Mouse (Mus musculus): ENCODE results near the gene Fzd2. TPM values are rescaled to one million over a fixed set of nuclear protein-coding genes. Genes with fewer than 3 reads are reported as not detected.
"Not testable (repeated sequence)": the region's sequence is repeated elsewhere in the genome, so short reads cannot be mapped to it uniquely, and the experiment has no call there.

Gene Fzd2
- polyA plus RNA-seq, 1 experiment, result 2.7 TPM

DNA sequence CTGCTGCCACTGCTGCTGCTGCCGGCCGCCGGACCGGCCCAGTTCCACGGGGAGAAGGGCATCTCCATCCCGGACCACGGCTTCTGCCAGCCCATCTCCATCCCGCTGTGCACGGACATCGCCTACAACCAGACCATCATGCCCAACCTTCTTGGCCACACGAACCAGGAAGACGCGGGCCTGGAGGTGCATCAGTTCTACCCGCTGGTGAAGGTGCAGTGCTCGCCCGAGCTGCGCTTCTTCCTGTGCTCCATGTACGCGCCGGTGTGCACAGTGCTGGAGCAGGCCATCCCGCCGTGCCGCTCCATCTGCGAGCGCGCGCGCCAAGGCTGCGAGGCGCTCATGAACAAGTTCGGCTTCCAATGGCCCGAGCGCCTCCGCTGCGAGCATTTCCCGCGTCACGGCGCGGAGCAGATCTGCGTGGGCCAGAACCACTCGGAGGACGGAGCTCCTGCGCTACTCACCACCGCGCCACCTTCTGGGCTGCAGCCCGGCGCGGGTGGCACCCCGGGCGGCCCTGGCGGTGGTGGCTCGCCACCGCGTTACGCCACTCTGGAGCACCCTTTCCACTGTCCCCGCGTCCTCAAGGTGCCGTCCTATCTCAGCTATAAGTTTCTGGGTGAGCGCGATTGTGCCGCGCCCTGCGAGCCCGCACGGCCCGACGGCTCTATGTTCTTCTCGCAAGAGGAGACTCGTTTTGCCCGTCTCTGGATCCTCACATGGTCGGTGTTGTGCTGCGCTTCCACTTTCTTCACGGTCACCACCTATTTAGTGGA, 769 bp downstream of the Fzd2 start:
- under 1% methylated on average over 74 of the region's 74 CpGs for WGBS
- TF ChIP-seq POLR2A (IDR thresholded peaks at IDR 0.05; ENCODE audit: borderline replicate concordance, insufficient read depth, low read length) (no peak), CTCF (IDR thresholded peaks at IDR 0.05; ENCODE audit: borderline replicate concordance, insufficient read depth, low read depth, low read length) (no peak)
- Histone ChIP-seq H3K27ac (ENCODE audit: insufficient read depth, low read length) (no peak overlapping the region), H3K4me3 (replicated peaks; ENCODE audit: insufficient read depth, low read depth, low read length) (peak overlapping the region; percentile 58), H3K27me3 (ENCODE audit: control insufficient read depth, insufficient read depth, low read length) (no peaks in the 10 kb centered on the region), H3K4me1 (ENCODE audit: control insufficient read depth, insufficient read depth, low read length) (no peaks in the 10 kb centered on the region)
- DNase-seq, result peak; percentile 42 to 52

DNA sequence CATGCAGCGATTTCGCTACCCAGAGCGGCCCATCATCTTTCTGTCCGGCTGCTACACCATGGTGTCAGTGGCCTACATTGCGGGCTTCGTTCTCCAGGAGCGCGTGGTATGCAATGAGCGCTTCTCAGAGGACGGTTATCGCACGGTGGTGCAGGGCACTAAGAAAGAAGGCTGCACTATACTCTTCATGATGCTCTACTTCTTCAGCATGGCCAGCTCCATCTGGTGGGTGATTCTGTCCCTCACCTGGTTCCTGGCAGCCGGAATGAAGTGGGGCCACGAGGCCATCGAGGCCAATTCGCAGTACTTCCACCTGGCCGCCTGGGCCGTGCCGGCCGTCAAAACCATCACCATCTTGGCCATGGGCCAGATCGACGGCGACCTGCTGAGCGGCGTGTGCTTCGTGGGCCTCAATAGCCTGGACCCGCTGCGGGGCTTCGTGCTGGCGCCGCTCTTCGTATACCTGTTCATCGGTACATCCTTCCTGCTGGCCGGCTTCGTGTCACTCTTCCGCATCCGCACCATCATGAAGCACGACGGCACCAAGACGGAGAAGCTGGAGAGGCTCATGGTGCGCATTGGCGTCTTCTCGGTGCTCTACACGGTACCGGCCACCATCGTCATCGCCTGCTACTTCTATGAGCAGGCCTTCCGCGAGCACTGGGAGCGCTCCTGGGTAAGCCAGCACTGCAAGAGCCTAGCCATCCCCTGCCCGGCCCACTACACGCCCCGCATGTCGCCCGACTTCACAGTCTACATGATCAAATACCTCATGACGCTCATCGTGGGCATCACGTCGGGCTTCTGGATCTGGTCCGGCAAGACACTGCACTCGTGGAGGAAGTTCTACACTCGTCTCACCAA, 1.6 kb downstream of the Fzd2 start:
- 4% methylated on average over 62 of the region's 62 CpGs for WGBS
- Histone ChIP-seq H3K27ac (ENCODE audit: insufficient read depth, low read length) (no peak overlapping the region), H3K4me3 (replicated peaks; ENCODE audit: insufficient read depth, low read depth, low read length) (peak overlapping the region; percentile 58), H3K4me1 (ENCODE audit: control insufficient read depth, insufficient read depth, low read length) (no peaks in the 10 kb centered on the region), H3K27me3 (ENCODE audit: control insufficient read depth, insufficient read depth, low read length) (no peaks in the 10 kb centered on the region)
- DNase-seq, result peak; percentile 10 to 16
- TF ChIP-seq CTCF (IDR thresholded peaks at IDR 0.05; ENCODE audit: borderline replicate concordance, insufficient read depth, low read depth, low read length), result no peak
- no peak for TF ChIP-seq POLR2A (IDR thresholded peaks at IDR 0.05; ENCODE audit: borderline replicate concordance, insufficient read depth, low read length)

DNA sequence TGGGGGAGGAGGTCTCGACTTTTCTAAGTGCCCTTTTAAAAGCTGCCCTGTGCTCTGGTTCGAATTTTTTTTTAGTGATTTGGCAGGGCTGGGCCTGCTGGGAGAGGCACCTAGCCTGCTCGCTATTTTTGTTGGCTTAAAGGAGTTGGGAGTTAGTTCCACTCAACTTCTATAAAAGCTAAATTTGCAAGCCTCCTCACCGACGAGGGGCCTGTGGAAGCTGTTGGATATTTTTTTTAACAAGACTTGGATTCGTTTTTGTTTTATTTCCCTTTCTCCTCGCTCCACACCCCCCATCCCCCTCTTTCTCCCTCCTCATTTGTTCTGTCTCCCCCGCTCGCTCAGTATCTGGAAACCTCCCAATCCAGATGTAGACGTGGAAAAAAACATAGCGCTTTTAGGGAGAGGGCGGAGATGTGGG, 2.6 kb downstream of the Fzd2 start:
- no peaks in the 10 kb centered on the region for H3K27me3 ChIP-seq (ENCODE audit: control insufficient read depth, insufficient read depth, low read length)
- H3K27ac ChIP-seq (ENCODE audit: insufficient read depth, low read length), result no peak overlapping the region
- no peak overlapping the region for H3K4me3 ChIP-seq (replicated peaks; ENCODE audit: insufficient read depth, low read depth, low read length)
- no peaks in the 10 kb centered on the region for H3K4me1 ChIP-seq (ENCODE audit: control insufficient read depth, insufficient read depth, low read length)
- DNase-seq, result no peak
- 24% methylated on average over 12 of the region's 12 CpGs for WGBS
- no peak for TF ChIP-seq POLR2A (IDR thresholded peaks at IDR 0.05; ENCODE audit: borderline replicate concordance, insufficient read depth, low read length)
- TF ChIP-seq CTCF (IDR thresholded peaks at IDR 0.05; ENCODE audit: borderline replicate concordance, insufficient read depth, low read depth, low read length), result no peak

DNA sequence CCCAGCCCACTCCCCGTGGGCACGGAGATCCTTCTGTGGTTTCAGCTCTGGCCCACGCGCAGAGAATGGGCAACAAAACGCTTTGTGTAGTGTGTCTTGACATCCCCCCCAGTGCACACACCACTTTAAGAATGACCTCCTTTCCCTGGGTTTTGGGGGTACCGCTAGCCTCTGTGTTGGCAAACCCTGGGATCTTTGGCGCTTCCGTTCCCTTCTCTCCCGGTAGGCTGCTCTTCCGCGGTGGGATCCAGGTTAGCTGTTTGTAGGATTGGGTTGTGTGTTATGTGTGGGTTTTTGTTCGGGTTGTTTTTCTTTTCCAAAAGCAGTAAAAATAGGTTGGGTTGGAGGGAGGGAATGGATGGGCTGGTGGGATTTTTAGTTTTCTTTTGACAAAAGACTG, 3.0 kb downstream of the Fzd2 start:
- 34% methylated on average over 12 of the region's 12 CpGs for WGBS
- not testable (repeated sequence) for H3K27me3 ChIP-seq (ENCODE audit: control insufficient read depth, insufficient read depth, low read length); H3K27ac ChIP-seq (ENCODE audit: insufficient read depth, low read length); H3K4me3 ChIP-seq (replicated peaks; ENCODE audit: insufficient read depth, low read depth, low read length); H3K4me1 ChIP-seq (ENCODE audit: control insufficient read depth, insufficient read depth, low read length); DNase-seq

DNA sequence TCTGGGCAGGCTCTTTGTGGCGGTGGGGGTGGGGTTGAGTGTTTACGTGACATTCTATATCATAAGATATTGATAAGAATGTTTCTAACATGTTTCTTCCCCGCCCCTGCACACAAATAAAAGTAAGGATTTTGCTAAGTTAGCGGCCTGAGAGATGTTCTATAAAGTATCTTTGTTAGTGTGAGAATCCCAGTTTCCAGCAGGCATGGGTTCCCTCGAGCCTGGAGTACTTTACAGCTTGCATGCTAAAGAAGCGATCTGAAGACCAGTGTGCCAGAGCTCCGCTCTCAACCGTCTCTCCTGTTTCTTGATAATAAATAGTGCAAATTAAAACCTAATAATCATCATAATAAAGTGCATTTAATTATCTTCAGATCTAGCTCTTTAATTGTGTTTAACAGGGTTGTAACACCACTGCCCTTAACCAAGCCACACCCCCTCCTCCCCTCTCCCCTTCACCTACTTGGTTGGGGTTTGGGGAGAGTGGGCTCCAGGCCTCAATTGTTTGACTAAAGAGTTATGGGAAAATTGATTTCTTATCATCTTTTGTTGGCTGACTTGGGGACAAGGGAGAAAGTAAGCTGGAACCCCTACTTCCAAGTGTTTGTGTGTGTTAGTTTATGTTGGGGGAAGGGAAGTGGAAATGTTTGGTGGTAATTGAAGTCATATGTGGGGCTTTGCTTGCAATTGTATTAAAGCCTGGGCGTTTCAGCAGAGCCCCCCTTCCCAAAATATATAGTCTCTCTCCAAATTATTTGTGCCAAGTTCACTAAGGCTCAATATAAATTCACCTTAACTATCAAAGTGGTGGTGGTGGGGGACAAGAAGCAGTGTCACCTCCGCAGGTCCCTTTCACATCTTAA, 3.7 kb downstream of the Fzd2 start:
- DNase-seq, result no peak
- H3K27me3 ChIP-seq (ENCODE audit: control insufficient read depth, insufficient read depth, low read length), result no peaks in the 10 kb centered on the region
- no peaks in the 10 kb centered on the region for H3K4me1 ChIP-seq (ENCODE audit: control insufficient read depth, insufficient read depth, low read length)
- no peak overlapping the region for H3K27ac ChIP-seq (ENCODE audit: insufficient read depth, low read length)
- no peak overlapping the region for H3K4me3 ChIP-seq (replicated peaks; ENCODE audit: insufficient read depth, low read depth, low read length)
- WGBS, result 73% methylated on average over 10 of the region's 10 CpGs
- no peak for TF ChIP-seq POLR2A (IDR thresholded peaks at IDR 0.05; ENCODE audit: borderline replicate concordance, insufficient read depth, low read length)
- TF ChIP-seq CTCF (IDR thresholded peaks at IDR 0.05; ENCODE audit: borderline replicate concordance, insufficient read depth, low read depth, low read length), result no peak

DNA sequence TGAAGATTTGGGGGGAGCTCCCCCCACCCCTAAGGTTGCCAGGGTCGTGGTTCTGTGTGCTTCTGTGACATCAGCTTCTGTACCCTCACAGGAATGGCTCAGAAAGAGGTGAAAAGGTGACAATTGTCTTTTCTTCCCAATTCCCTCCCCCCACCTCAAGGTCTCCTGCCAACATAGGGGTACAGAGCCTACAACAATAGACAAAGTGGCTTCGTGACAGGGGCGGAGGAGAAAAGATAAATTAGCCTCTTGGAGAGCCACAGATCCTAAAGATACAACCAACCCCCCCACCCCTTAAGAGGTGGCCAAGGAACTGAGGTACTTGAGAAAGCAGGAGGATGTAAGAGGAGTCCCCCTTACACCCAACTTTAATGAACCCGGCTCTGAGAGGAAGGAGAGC, 4.5 kb downstream of the Fzd2 start:
- no peak for DNase-seq
- H3K27ac ChIP-seq (ENCODE audit: insufficient read depth, low read length), result no peak overlapping the region
- no peaks in the 10 kb centered on the region for H3K4me1 ChIP-seq (ENCODE audit: control insufficient read depth, insufficient read depth, low read length)
- H3K27me3 ChIP-seq (ENCODE audit: control insufficient read depth, insufficient read depth, low read length), result no peaks in the 10 kb centered on the region
- H3K4me3 ChIP-seq (replicated peaks; ENCODE audit: insufficient read depth, low read depth, low read length), result no peak overlapping the region
- 65% methylated on average over 4 of the region's 4 CpGs for WGBS
- no peak for TF ChIP-seq POLR2A (IDR thresholded peaks at IDR 0.05; ENCODE audit: borderline replicate concordance, insufficient read depth, low read length)
- no peak for TF ChIP-seq CTCF (IDR thresholded peaks at IDR 0.05; ENCODE audit: borderline replicate concordance, insufficient read depth, low read depth, low read length)

DNA sequence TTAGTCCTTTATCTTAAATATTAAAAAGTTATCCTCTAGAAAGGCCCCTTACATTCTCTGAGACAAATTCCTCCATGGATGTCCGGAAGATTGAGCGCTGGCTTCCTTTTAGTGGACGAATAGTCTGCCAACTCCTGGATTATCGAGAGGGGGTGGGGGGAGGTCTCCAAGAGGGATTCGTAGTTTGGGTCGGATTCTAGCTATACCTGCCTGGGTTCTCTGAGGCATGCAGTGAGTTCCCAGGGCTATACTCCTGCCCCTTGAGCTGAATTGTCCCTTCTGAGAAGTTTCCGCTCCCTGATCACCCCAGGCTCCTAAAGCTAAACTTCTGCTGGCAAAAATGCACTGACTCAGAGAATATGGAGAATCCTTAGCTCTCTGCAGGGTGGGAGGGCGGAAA, 5.3 kb downstream of the Fzd2 start:
- DNase-seq, result no peak
- TF ChIP-seq POLR2A (IDR thresholded peaks at IDR 0.05; ENCODE audit: borderline replicate concordance, insufficient read depth, low read length) (no peak), CTCF (IDR thresholded peaks at IDR 0.05; ENCODE audit: borderline replicate concordance, insufficient read depth, low read depth, low read length) (no peak)
- 63% methylated on average over 8 of the region's 8 CpGs for WGBS
- no peak overlapping the region for H3K4me3 ChIP-seq (replicated peaks; ENCODE audit: insufficient read depth, low read depth, low read length)
- no peaks in the 10 kb centered on the region for H3K27me3 ChIP-seq (ENCODE audit: control insufficient read depth, insufficient read depth, low read length)
- no peak overlapping the region for H3K27ac ChIP-seq (ENCODE audit: insufficient read depth, low read length)
- no peaks in the 10 kb centered on the region for H3K4me1 ChIP-seq (ENCODE audit: control insufficient read depth, insufficient read depth, low read length)
